Mouse (Mus musculus) adrenal gland (tissue): ENCODE results near the gene Rps18.
"Not testable (repeated sequence)": the region's sequence is repeated elsewhere in the genome, so short reads cannot be mapped to it uniquely, and the experiment has no call there.

ENCODE experiments used
- intact Hi-C: fragments of 180-260 bp; cut with DNase I; formaldehyde crosslinking; loops from one replicate; pipeline ENCODE4 v1.15.1; 2025

Gene Rps18

GRCm38 (mm10) chr17:33909869-33910250, 45.9 kb downstream of the Rps18 start:
- intact Hi-C loops: no loop called here

DNA sequence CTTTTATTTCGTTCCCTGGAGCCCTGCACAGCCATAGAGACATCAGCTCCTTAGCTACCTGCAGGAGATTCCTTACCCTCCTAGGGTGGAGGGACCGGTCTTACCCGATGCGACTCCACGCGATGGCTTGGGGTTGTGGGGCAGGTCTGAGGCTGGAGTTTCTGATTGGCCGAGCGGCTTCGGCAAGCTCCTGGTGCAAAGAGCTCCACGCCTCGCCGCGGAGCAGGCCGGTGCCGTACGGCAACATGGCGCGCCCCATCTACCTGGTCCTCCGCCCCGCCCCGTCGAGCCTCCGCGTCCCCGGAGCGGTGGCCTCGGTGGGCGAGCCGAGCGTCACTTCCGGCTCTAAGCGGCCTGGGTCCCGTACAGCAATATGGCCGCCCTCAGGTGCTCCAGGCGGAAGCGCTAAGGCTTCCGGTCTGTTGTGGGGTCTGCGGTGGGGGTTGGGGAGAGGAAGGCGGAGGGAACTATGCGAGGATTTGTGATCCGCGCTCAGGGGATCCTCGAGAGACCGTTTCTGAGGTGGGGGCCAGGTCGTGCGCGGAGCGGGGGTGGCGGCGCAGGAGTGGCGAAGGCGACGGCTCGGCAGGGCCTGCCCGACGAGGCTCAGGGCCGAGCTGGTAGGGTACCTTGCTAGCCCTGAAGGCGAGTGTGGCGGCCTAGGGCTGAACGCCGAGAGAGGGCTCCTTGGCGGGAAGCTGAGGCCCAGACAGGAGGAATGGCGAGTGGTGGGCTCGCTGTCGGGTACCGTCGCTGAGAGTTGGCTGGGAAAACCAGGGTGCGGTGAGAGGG, 46.5 kb downstream of the Rps18 start, which contains the start of gene Daxx:
Daxx (plus strand) TSS at position 338 of the 792 bp plus-strand sequence.
- intact Hi-C loops: no loop called here

GRCm38 (mm10) chr17:33908331-33909076, 47.3 kb downstream of the Rps18 start:
- intact Hi-C loops: no loop called here

- intact Hi-C loops: not testable (repeated sequence)
Observed at GRCm38 (mm10) chr17:33904835-33905234, 51.0 kb downstream of the Rps18 start, which contains the start of gene Platr17. TSS of gene Platr17 (plus strand) at chr17:33905135.

DNA sequence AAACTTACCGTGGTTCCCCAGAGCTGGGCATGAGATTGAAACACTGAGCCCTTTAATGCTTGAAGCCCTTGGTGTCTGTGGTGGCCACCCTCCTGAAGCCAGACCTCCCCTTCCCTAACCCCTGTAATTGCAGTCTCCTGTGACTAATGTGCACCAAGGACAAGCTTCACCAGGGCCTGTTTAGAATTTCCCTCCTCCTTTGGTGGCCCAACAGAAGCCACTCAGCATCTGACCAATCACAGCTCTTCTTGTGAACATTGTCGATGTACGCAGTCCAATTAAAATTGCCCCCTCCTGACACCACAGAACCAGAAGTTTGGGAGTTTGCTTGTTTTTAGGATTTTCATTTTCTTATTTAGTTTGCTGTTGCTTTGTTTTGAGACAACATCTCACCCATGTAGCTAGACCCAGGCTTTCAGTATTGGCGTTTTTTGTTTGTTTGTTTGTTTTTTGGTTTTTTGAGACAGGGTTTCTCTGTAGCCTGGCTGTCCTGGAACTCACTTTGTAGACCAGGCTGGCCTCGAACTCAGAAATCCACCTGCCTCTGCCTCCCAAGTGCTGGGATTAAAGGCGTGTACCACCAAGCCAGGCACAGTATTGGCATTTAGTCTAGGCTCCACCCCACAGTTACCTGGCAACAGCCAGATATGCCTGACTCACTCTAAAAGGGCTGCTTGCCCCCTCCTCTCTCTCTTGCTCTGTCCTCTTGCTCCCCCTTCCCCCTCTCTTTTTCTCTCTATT, 51.7 kb downstream of the Rps18 start:
- intact Hi-C loops: not testable (repeated sequence)

- intact Hi-C loops: no loop called here
Observed at GRCm38 (mm10) chr17:33902491-33902890, 53.3 kb downstream of the Rps18 start.

- intact Hi-C loops: no loop called here
Observed at GRCm38 (mm10) chr17:33902079-33902478, 53.7 kb downstream of the Rps18 start.
